Mouse (Mus musculus) brain, embryonic 14.5 days (tissue): ENCODE data around the gene Zfp180. TPM values are rescaled to one million over a fixed set of nuclear protein-coding genes. Genes with fewer than 3 reads are reported as not detected.

Experiments used
- DNase-seq: peaks from one replicate; pipeline ENCODE4 v3.0.0-alpha.2; 2011; ENCODE audit warnings: low read depth
- CTCF ChIP-seq: fragments of 200-500 bp; IDR thresholded peaks from 2 replicates; pipeline ENCODE4 v1.5.1; 2012; ENCODE audit warnings: inconsistent platforms, mild to moderate bottlenecking, moderate library complexity, borderline replicate concordance; ENCODE audit not compliant: insufficient read depth, insufficient read length; ENCODE audit errors: extremely low read depth
- POLR2A ChIP-seq: fragments of 200-500 bp; IDR thresholded peaks from 2 replicates; pipeline ENCODE4 v1.6.1; 2012; ENCODE audit warnings: mild to moderate bottlenecking, inconsistent platforms, borderline replicate concordance; ENCODE audit not compliant: poor library complexity, insufficient read depth, insufficient read length, severe bottlenecking; ENCODE audit errors: extremely low read depth
- polyA plus RNA-seq: library from polyadenylated mRNA; depleted of rRNA; stranded (reverse); fragments of >200 nt; gene quantifications from 2 replicates; pipeline ENCODE4 v1.2.3, GENCODE M21; 2012; rRNA removed

Zfp180 gene
- polyA plus RNA-seq, 1 experiment: 39.9 TPM

- TF ChIP-seq CTCF: no peak
- no peak for TF ChIP-seq POLR2A
- DNase-seq: peak; percentile 31
Observed at GRCm38 (mm10) chr7:24113001-24113400, 31.3 kb downstream of the Zfp180 start.

- DNase-seq: no peak
- TF ChIP-seq CTCF (no peak), POLR2A (no peak)
Observed at GRCm38 (mm10) chr7:24116655-24117054, 34.9 kb downstream of the Zfp180 start.

GRCm38 (mm10) chr7:24133425-24133995 is 51.8 kb downstream of the Zfp180 start:
- TF ChIP-seq POLR2A (no peak), CTCF (no peak)
- no peak for DNase-seq

DNA sequence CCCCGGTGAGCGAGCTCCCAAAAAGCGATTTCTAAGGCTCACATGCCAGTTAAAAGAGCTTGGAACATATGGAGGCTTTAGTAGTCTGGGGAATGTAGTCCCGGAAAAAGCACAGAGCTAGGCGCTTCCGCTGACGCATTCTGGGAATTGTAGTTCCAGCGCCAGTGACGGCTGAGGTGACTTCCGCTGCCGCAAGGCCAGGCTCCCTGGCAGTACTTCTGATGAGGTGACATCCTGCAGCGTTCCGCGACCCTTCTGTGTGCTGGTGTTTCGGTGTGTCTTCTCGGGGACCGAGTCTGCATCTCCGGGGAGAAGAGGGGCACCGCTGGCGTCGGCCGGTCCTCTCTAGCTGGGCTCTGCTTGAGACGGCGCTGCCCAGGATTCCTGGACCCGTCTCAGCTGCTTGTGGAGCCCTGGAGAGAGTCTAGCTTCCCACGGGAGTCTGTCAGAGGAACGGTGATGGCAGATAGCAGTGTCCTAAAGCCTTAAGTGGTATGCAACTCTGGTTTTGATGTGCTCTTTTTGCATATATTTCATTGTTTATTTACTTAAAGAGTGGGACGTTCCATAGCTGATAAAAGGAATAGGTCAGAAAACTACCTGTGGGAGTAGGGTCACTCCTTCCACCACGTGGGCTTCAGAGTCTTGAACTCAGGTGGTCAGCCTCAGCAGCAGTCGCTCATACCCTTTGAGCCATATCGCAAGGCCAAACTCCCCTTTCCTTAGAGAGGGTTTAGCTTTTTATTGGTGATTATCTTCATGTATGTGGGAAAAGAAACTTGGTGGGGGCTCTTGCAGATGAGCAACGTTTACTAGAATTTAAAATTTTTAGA is 52.5 kb downstream of the Zfp180 start, which contains the start of gene Zfp235:
Zfp235 (plus strand) TSS at position 174 of the 833 bp plus-strand sequence.
- TF ChIP-seq CTCF (no peak), POLR2A (peak; percentile 63; the same call in 1 of the 2 replicates)
- peak; percentile 97 for DNase-seq

DNA sequence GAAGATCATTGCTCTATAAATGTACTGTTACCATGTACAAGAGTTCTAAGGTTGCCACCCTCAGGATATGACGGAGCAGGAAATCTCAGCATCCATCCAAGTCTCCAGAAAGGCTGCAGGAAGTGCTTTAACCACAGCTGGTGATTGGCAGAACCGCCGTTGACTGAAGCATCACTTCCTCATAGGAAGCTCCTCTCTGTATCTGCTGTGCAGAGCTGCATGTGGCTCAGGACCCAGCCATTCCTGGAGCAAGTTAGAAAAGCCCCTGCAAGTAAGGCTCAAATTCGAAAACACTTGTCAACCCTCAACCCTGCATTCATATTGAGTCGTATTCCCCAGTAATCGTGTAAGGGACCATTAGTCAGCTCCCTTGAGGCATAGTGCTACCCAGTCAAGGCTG is 60.8 kb downstream of the Zfp180 start:
- no peak for DNase-seq
- TF ChIP-seq CTCF: no peak
- TF ChIP-seq POLR2A: no peak

- TF ChIP-seq CTCF: peak; percentile 28; the same call in 1 of the 2 replicates
- no peak for TF ChIP-seq POLR2A
- DNase-seq: peak; percentile 17
Observed at GRCm38 (mm10) chr7:24153272-24153671, 71.5 kb downstream of the Zfp180 start.

Other genes starting within 250 kb of the Zfp180 start
- not detected in 2 replicates for gene Vmn1r176, start 244.6 kb upstream of the Zfp180 start, polyA plus RNA-seq
- not detected in 2 replicates for gene Vmn1r177, start 215.5 kb upstream of the Zfp180 start, polyA plus RNA-seq
- not detected in 2 replicates for gene Vmn1r178, start 189.9 kb upstream of the Zfp180 start, polyA plus RNA-seq
- gene Vmn1r179, start 154.9 kb upstream of the Zfp180 start, polyA plus RNA-seq: not detected in 2 replicates
- gene Vmn1r180, start 131.3 kb upstream of the Zfp180 start, polyA plus RNA-seq: not detected in 2 replicates
- gene Vmn1r181, start 107.3 kb upstream of the Zfp180 start, polyA plus RNA-seq: not detected in 2 replicates
- not detected in 2 replicates for gene V1rd19, start 80.2 kb upstream of the Zfp180 start, polyA plus RNA-seq
- gene Vmn1r183, start 28.7 kb upstream of the Zfp180 start, polyA plus RNA-seq: not detected in 2 replicates
- 5.7 and 6.0 TPM in 2 replicates for gene Zfp112, start 30.4 kb downstream of the Zfp180 start, polyA plus RNA-seq
- 16.3 and 18.2 TPM in 2 replicates for gene Zfp235, start 52.2 kb downstream of the Zfp180 start, polyA plus RNA-seq
- gene Zfp114, start 93.1 kb downstream of the Zfp180 start, polyA plus RNA-seq: 2.1 and 2.5 TPM in 2 replicates
- gene Zfp111, start 129.5 kb downstream of the Zfp180 start, polyA plus RNA-seq: 4.7 and 4.8 TPM in 2 replicates
- gene Zfp109, start 155.6 kb downstream of the Zfp180 start, polyA plus RNA-seq: 3.3 and 3.5 TPM in 2 replicates
- 4.0 and 4.4 TPM in 2 replicates for gene Zfp108, start 172.9 kb downstream of the Zfp180 start, polyA plus RNA-seq
- gene Zfp93, start 188.5 kb downstream of the Zfp180 start, polyA plus RNA-seq: 6.9 and 7.4 TPM in 2 replicates
- 33.9 and 39.2 TPM in 2 replicates for gene Zfp61, start 219.3 kb downstream of the Zfp180 start, polyA plus RNA-seq
- gene Zfp94, start 234.7 kb downstream of the Zfp180 start, polyA plus RNA-seq: 19.3 and 26.9 TPM in 2 replicates